Mouse (Mus musculus) adrenal gland, postnatal 4 days (tissue): ENCODE measurements around the gene L2hgdh. TPM values are rescaled to one million over a fixed set of nuclear protein-coding genes. Genes with fewer than 3 reads are reported as not detected.
"Not testable (repeated sequence)": the region's sequence is repeated elsewhere in the genome, so short reads cannot be mapped to it uniquely, and the experiment has no call there.

Experiments
- DNase-seq, 2 experiments: peaks; one replicate each; pipeline ENCODE4 v3.0.0; 2021 to 2022; ENCODE audit warnings: low spot score in 2 of 2, mixed read lengths in 2 of 2
- microRNA-seq: library from miRNA; unstranded; fragments of <30 nt; microRNA quantifications from one replicate; pipeline ENCODE4 v1.2.0, GENCODE M21; 2021
- total RNA-seq, 2 experiments: library from RNA; stranded (reverse); gene quantifications; 2 replicates each; pipeline ENCODE4 v1.2.3; 2021

L2hgdh gene
- total RNA-seq, 2 experiments from 2014 or later = 21.3 to 22.3 TPM

DNA sequence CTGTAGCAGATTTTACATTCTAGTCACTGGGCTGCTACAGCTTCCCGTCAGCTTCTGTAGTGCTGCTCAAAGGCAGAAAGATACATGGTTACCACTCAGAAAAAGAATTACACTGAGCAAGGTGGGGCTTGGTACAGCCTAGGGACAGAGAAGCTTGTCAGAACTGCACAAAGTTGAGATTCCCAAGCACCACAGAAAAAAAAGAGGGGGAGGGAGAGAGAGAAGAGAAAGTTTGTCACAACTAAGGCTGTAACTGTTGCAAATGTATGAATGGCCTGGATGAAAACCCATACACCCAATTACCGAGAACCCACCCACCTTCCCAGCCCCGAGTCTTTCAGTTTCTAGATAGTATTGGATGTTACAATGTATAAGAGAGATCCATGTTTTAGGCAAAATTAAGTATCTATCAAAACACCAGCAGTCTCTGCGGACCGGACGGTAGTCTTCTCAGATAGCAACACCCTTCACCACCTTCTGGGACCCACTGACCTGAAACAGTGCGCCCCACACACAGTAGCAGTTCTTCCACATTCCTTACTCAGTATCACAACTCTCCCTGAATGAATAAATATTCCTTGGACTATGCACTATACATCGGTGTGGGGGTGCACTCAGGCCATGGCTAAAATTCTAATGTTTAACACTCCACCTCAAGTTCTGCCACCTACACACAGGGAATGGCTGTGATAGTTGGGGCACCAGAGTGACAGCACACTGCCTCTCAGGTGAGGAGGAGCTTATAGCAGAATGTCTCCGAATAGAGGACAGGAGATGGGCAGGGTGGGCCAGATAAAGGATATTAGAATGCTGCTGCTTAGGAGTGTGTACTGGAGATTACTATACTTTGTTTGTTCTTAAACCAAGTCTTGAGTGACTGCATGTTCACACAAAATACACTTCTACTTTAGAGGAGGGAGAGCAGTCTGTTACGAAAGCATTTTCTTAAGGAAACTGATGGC, 49.8 kb downstream of the L2hgdh start:
- no peak for DNase-seq

DNA sequence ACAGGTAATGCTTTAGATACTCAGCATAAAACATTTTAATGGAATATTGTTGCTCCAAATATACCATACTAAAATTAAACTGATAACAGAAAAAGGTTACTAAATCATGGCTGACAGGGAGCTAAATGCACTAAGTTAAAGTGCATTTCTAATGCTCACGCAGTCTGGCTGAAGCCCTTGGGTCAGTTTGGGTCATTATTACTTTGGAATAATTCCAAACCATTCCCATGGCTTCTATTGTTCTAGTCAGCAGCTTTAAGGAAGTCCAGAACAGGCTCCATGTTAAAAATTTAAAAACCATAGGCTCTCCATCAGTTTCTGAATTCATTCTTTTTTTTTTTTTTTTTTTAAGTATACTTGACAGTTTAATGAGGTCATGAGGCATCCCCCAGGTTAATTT, 50.5 kb downstream of the L2hgdh start:
- DNase-seq = no peak

DNA sequence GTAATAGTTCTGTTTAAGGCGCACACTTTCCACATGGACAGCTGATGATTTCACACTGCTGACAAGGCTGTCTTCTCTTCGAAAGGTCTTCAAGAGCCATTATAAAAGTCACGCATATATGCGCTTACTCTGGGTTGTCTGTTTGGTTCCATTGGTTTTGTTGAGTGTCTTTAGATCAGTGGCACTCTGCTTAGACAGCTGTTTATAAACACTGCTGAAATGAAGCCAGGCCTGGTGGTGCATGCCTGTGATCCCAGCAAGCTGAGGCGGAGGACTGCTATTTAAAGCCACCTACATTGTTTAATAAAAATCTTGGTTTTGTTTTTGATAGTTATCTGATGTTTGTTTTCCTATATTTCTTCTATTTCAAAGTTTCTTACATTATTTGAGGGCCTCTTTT, 58.0 kb downstream of the L2hgdh start:
- no peak for DNase-seq

DNA sequence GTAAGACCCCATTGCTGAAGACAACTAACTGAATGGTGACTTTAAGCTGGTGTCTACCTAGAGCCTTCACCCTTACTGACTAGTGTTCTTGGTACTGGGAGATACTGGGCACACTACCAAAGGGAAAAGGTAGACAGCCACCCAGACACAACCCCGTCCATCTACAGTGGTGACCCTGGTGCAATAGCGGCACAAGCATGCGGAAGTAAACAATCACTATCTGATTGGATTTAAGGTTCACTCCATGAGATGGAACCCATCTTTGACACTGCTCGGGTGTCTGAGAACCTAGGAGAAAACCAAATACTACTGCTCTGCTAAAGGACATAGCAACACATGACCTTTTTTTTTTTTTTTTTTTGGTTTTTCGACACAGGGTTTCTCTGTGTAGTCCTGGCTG, 63.0 kb downstream of the L2hgdh start:
- DNase-seq = no peak

DNA sequence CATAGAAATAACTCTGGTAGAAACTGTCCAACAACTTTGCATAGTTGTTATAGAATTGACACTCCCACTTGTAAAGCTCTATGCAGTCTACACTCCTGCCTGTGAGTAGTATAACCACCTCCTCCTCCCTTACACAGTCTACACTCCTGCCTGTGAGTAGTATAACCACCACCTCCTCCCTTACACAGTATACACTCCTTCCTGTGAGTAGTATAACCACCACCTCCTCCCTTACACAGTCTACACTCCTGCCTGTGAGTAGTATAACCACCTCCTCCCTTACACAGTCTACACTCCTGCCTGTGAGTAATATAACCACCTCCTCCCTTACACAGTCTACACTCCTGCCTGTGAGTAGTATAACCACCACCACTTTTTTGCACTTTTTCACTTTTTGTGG, 70.7 kb downstream of the L2hgdh start:
- DNase-seq = not testable (repeated sequence)

DNA sequence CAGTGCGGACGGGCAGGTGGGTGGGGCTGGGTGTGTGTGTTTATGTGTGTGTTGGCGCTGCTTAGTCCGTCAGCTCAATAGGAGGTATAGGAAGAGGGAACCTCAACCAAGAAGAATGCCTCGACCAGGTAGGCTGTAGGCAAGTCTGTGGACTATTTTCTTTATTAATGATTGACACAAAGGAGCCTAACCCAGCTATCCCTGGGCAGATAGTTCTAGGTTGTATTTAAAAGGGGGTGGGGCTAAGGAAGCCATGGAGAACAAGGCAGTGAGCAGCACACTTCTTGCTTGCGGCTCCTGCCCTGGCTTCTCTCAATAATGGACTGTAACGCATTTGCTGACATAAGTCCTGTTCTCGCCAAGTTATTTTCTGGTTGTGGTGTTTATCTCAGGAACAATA, 75.2 kb downstream of the L2hgdh start:
- DNase-seq = no peak

DNA sequence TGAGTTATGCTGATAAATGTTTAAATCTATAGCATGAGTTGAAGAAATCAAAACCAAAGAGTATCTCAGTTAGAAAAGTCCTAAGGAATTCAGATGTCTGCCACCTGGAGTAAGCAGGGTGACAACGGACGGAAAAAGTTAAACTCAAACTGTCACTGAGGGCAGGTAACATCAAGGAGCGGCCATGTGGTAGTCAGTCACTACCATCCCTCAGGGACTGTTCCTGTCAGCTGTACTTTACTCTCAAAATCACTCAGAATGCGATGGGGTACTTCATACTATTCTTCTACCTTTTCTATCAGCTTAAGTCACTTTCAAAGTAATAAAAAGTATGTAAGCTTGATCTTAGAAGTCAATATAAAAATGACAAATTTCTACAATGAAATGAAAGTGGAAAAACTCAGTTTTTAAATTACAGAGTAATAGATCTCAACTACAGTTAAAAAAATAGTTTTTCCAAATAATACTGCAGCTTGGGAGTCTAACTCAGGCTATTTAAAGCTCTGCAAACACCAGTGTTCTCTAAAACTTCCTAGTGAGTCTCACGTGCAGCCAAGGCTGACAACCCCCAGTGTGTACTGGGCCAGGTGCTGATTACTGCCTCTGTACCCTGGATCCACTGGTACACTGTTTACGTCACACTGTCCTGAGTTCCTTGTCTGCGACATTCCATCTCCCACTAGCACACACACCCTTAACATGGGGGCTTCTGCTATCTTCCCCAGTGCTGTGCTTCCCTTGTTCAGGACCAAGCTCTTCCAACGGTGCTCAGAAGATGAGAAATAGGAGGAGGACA, 78.7 kb downstream of the L2hgdh start:
- DNase-seq = no peak

DNA sequence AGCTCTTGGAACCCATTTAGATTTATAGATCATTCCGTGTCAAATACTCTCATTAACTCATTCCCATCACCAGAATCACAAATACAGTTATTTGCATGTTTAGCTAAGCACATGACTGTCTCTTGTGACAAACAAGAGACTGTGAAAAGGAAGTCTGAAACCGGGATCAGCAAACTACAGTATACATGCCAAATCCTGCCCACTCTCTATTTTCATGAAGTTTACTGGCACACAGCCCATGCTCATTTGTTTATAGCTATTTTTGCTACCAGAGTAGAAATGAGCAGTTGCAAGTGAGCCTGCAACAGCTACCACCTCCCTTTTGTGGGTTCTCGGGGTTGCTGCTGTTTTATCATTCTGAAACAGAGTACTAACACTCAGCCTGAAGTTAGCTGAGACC, 79.8 kb downstream of the L2hgdh start:
- no peak for DNase-seq

DNA sequence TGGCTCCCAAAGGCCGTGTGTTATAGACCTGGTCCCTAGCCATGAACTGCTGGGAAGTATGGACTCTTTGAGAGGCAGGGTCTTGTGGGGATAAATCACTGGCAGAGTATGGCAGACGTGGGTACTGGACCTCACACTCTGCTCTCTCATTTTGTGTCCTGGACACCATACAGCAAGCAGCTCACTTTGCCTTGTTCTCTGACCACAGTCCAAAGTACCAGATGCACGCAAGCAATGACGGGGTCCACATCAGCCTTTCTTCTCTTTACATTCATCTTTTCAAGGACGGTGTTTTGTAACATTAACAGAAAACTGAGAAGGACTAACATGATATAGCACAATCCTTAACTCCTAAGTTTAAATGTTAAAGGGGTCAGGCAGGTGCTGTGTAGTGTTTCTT, 81.8 kb downstream of the L2hgdh start:
- DNase-seq = no peak

Small RNA genes lying within 50 kb of the gene (microRNA-seq; reads per million reads assigned to microRNA genes)
- gene Mir681 = not detected

Other genes with a start within 250 kb of the L2hgdh start
- gene Vcpkmt, start 141.8 kb downstream of the L2hgdh start, total RNA-seq = 10 to 100 TPM; 12.4 to 14.2 TPM
- gene Sos2, start 43.0 kb downstream of the L2hgdh start, total RNA-seq = 10 to 100 TPM; 41.9 to 45.5 TPM
- 10 to 100 TPM; 18.6 TPM for gene Atp5s, start 77 bp upstream of the L2hgdh start, total RNA-seq
- 10 to 100 TPM in 1 of 2 experiments, 1 to 10 TPM in 1; 6.5 to 23.4 TPM for gene Cdkl1, start 66.4 kb upstream of the L2hgdh start, total RNA-seq
- 10 to 100 TPM; 13.7 to 14.3 TPM for gene Atl1, start 167.7 kb upstream of the L2hgdh start, total RNA-seq
- 10 to 100 TPM; 41.2 to 45.8 TPM for gene Map4k5, start 168.3 kb upstream of the L2hgdh start, total RNA-seq